Mouse (Mus musculus): ENCODE measurements around the gene Olfr1353.
"Not testable (repeated sequence)": the region's sequence is repeated elsewhere in the genome, so short reads cannot be mapped to it uniquely, and the experiment has no call there.

Gene Olfr1353

GRCm38 (mm10) chr10:78963009-78963408, at the start of gene Olfr1353:
Gene Olfr1353 (plus strand): TSS chr10:78963309.
- not testable (repeated sequence) for DNase-seq

GRCm38 (mm10) chr10:78950336-78950735, 12.8 kb upstream of the Olfr1353 start, which contains the start of gene Olfr8:
Gene Olfr8 (plus strand): TSS chr10:78950636.
- DNase-seq, result not testable (repeated sequence)

- no peak for DNase-seq
These were observed 17.6 kb downstream of the Olfr1353 start, which contains the start of gene Olfr1352 for GRCm38 (mm10) chr10:78980750-78981149. Gene Olfr1352 (plus strand): TSS chr10:78981050.

- no peak for DNase-seq
These were observed 49.1 kb downstream of the Olfr1353 start, which contains the start of gene Olfr1351 for GRCm38 (mm10) chr10:79012172-79012571. Gene Olfr1351 (plus strand): TSS chr10:79012472.
